Mouse (Mus musculus): ENCODE measurements around the gene Fbxl15.

The Fbxl15 gene

DNA sequence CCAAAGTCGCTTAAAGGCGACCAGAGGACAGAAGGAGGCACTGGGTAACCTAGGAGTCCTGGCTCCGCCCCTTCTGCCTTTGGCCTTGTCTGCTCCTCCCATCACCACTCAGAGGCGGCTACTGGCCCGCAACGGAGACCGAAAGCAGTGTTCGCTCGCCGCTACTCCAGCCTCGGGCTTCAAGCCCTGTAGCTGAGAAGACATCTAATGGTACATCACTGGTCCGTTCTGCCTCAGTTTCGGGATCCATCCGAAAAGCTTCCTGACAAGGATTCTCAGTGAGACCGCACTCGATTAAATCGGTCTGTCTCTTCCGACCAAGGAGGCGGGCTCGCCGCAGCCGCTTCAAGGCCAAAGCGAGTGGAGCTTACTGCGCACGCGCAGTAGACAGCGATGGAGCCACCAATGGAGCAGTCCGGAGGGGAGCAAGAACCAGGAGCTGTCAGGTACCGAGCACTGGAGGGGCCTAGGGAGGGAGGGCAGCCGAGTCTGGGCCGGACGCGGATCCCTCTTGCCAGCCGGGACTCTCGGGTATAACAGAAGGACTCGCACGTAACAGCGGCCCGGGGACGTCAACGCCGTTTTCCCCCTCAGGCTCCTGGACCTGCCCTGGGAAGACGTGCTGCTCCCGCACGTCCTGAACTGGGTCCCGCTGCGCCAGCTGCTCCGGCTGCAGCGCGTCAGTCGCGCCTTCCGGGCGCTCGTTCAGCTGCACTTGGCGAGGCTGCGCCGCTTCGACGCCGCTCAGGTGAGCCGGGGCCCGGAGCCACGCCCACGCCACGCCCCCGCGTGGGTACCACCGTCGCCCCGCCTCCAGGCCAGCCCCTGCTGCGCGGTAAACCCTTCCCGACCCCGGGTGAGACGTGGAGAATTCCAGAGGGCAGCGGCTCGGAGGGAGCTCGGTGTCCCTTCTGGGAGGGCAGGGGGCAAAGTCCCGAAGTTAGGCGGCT is at the start of gene Fbxl15:
Fbxl15 (plus strand) TSS at position 104 of the 950 bp plus-strand sequence.
- DNase-seq (ENCODE audit: low spot score) = peak; percentile 93

DNA sequence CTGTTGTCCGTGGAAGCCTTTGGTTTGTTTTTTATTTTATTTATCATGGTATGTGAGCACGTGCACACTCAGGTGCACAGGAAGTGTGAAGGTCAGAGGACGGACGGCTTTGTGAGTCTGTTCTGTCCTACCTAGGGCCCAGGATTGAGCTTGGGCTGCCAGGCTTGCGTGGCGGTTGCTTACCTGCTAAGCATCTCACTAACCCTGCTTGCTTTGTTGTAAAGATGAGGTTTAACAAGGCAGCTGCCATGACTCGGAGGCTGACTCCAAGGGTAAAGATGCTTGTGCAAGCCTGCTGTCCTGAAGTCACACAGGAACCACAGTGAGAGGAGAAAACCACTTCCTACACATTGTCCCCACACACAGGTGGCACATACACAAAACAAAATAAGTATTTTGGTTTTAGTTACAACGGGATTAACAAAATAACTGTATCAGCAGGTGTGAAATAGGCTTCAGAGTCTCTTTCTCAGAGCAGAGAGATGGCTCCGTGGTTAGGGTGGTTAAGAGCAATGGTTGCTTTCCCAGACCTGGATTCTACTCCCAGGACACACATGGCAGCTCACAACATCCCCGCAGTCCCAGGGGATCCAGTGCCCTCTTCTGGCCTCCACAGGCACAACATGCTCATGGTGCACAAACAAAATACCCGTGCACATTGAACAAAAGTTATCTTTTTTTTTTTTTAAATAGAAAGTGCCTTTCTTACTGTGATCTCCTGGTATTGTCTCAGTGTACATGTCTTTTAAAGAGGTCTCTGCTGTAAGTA is 45.7 kb upstream of the Fbxl15 start:
- DNase-seq (ENCODE audit: low spot score) = no peak

DNA sequence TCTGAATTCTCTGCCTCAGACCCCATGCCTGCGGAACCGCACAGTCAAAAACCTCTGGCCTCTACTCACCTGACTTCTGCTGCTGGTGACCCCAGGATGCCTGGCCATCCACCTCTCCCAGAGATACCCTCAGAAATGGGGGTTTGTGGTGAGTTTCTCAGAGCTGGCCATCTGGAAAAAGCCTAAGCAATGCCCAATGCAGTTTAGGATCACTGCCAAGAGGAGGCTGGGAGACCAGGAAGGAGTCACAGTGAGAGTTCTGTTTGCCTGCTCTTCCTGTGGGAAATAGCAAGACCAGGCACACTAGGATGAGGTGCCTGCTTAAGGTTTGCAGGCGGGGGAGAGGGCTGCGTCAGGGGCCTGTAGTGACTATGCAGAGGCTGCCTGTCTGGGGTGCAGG is 43.3 kb upstream of the Fbxl15 start:
- no peak for DNase-seq (ENCODE audit: low spot score)

DNA sequence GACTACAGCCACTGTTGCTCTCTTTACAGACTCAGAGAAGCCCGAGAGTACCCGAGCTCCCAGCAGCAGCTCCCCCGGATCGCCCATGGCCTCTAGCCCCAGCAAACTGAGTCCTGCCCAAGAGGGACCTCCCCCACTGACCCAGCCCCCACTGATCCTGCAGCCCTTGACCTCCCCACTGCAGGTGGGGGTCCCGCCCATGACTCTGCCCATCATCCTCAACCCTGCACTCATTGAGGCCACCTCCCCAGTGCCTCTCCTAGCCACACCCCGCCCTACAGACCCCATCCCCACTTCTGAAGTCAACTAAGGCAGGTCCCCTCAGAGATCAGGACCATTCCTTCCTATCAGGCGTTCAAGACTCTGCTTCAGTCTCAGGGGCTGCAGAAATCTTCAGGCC is 42.4 kb upstream of the Fbxl15 start:
- no peak for DNase-seq (ENCODE audit: low spot score)

DNA sequence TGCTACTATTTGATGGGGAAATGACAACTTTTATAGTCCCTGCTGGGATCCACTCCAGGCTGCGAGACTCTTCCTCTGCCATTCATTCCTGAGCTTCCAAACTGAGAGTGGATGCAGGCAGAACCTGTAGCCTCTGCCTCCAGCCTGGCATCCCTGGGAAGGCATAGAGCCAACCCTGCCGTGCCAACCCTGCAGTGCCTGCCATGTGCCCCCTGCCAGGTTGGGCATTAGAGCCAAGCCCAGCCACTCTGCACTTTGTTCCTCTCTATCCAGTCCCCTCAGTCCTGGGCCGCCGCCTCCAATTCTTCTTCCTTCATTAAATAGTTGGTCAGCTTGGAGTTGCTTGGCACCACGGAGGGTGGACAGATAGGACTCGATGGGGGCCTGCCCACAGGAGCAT is 41.9 kb upstream of the Fbxl15 start:
- DNase-seq (ENCODE audit: low spot score) = no peak

DNA sequence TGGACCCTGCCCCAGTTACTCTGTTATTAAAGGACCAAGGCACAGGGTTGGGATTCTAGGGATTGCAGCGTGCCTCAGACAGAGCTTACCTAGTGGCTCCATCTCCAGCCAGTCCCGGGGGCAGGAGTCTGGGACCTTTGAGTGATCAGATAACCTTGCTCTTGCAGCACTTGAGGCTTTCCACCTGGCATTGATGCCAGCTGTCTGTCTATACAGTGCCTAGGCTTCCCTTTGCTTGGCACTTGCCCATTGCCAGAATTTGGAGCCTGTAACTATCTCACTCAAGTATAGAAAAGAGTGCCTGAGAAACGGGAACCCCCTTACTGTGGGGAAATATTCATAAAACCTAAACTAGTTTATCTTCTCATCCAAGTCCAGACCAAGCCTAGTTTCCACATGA is 41.1 kb upstream of the Fbxl15 start:
- no peak for DNase-seq (ENCODE audit: low spot score)

DNA sequence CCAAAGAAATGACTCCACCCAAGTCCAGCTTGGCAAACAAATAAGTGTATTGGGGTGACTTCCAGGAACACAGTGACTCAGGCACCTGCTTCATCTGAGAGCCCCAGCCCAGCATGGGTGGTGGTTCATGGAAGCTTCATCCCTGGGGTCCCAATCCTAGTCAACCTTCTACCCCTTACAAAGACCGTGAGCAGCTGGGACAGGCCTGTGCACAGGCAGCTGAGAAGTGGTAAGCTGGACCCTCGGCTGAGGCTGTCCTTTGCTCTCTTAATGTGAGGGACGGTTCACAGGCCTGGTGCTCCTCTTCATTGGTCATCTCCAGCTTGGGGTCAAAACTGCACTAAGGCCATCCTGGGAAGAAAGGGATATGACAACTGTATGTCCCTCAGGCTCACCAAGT is 40.4 kb upstream of the Fbxl15 start:
- no peak for DNase-seq (ENCODE audit: low spot score)

DNA sequence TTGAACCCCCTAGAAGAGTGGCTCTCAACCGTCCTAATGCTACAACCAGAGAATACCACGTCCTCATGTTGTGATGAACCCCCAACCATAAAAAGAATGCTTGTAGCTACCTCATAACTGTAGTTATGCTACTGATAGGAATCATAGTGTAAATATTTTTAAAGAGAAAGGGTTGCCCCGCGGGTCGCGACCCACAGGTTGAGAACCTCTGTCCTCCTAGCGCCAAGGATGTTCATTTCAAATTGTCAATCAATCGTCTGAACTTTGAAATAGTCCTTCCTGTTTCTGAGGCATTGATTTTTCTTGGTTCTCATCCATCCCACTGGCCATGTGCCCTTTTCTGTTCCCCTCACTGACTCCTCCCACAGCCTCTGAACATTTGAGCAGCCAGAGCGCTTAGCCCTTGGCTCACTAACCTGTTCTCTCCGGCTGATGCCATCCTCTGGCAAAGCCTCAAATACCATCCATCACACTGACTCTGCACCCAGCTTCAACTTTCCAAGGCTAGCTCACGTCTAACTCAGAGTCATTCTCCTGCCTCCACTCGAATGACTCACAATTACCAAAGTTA is 37.4 kb upstream of the Fbxl15 start:
- peak; percentile 33 for DNase-seq (ENCODE audit: low spot score)

DNA sequence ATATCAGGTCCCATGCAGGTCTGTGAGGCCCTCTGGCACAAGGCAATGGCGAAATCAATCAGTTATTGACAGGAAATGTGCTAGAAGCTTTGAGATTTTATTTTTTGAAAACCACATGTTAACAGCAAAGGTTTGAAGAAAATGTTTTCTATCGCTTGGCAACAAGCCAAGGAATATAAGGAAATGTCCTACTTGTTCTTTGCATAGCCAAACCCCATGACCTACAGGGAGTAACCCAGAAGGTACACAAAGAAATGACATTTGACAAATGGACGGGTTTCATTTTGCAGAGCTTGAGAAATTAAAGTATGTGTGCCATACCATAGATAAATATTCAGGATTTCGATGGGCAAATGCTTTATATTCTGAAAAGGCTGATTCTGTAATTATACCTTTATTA is 31.0 kb upstream of the Fbxl15 start:
- no peak for DNase-seq (ENCODE audit: low spot score)

DNA sequence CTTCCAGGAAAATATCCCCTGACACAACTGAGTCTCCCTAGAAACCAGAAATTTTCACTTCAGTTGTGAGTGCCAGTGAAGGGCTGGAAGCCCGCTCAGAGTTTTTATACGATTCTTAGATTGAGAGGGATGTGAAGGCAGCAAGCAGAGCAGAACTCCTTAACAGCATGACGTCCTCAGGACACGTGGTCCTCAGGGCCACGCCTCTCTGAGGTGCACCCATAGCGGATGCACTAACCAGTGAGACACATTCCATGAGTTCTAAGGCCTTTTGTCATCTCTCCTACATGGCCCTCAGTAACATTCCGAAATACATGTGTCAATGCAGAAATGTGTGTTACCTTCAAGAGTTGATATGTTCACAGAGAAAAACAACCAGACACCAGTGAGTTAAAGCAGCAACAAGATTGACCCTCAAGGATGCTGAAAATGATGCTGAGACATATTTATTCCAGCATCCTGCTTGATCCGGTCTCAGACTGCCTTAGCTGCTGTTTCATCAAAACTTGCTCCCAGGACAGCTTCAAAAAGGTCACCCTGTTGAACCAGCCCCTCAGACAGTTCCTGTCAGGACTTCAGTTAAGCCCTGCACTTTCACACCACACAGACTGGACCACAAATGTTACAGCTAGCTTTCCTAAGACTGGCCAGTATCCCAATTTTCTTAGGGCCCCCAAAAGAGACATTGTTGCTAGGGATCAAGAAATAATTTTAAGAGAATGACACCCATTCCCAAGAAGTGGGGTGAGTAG is 27.5 kb upstream of the Fbxl15 start:
- DNase-seq (ENCODE audit: low spot score) = no peak

DNA sequence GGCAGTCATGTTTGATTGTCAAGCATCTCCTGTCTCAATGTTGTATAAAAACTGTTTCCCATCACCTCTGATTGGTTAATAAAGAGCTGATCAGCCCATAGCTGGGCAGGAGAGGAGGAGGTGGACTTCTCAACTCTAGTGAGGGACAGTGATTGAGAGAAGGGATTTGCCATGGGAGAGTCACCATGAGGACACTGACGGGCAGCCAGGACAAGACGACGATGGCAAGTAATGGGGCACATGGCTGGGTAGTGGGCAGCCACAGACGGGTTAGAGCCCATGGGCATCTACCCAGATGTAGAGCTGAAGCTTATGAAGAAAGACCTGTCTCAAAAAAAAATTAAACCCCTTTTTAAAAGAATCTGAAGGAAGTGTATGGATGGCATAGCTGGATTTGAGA is 25.4 kb upstream of the Fbxl15 start:
- DNase-seq (ENCODE audit: low spot score) = peak; percentile 22

DNA sequence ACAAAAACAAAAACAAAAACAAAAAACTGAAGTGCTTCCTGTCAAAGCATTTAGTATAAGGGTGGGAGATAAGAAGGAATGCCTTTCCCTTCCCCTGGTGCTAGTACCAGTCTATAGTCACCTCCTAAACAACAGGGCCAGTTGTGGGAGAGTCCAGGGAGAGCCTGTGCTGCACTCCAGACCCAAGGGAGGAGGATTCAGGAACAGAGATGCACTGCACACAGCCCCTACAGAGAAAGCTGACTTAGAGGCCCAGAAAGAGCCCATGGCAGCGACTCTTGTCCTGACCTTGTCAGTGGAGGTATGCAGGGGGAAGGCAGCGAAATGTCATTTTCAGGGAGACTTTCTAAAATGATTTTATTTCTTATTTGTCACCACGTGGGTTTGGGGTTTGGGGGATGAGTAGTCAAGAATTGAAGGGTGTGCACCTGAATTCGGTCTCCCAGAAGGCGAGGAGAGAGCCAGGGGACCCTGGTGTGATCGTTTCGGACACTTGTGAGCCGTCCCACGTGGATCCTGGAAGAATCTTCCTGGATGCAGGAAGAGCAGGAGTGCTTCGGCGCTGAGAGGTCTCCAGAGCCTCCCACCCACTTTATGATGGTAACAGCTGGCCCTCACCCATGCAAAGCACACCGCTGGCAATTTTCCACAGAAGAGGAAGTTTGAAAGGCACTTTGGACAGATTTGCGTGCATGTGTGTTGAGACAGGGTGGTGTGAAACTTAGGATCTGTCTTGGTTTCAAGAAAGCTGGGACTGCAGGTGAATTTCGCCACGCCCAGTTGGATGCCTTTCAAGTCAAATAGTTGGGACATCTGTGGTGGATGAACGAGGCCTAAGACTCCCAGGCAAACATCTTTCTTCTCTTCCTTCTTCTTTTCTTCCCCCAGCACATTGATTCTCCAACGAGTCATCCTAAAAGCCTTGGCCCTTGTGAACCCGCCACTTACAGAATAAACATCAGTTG is 24.5 kb upstream of the Fbxl15 start:
- peak; percentile 45 for DNase-seq (ENCODE audit: low spot score)

DNA sequence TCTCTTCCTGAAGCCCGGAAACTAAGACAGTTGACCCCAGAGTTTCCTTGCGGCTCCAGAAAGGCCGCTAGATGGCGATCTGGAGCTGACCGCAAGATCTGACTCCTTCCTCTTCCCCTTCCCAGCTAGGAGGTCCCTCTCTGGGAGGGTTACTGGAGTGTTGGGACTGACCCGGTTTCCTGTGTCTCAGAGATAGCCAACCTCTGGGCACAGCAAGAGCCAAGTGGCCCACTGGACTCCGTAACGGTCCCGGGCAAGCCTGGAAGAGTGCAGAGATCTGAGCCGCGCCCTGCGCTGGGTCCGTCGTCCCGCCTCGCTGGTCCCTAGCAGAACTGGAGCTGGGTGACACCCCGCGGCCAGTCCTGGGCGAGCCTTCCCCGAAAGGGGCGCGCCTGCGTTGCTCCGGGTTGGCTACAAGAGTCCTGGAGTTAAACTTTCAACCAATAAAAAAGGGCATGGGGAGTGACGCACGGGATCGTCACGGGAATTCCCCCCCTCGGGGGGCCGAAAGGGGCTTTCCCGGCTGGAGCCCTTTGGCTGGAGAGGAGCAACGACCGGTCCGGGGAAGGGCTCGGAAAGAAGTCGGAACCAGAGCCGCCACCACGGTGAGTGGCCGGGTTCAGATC is 23.7 kb upstream of the Fbxl15 start, which contains the start of gene Nfkb2:
Nfkb2 (plus strand) TSS at position 105 of the 626 bp plus-strand sequence.
- peak; percentile 89 for DNase-seq (ENCODE audit: low spot score)

DNA sequence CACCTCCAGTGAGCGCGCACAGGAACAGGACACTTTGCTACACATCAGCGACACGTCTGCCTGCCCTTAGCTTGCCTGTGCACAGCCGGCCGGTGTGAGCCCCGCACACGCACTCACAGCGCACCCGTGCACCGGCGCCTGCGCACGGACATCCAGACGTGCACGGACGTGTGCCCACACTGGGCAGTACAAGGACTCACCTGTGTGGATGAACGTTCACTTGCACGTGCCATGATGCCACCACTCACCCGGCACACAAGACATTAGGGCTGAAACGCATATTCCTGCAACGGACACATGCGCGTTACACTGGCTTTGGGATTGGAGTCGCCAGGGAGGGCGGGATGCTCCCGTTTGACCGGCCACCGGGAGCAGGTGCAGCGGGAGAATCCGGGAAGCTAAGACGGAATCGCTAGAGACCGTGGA is 23.1 kb upstream of the Fbxl15 start:
- no peak for DNase-seq (ENCODE audit: low spot score)

DNA sequence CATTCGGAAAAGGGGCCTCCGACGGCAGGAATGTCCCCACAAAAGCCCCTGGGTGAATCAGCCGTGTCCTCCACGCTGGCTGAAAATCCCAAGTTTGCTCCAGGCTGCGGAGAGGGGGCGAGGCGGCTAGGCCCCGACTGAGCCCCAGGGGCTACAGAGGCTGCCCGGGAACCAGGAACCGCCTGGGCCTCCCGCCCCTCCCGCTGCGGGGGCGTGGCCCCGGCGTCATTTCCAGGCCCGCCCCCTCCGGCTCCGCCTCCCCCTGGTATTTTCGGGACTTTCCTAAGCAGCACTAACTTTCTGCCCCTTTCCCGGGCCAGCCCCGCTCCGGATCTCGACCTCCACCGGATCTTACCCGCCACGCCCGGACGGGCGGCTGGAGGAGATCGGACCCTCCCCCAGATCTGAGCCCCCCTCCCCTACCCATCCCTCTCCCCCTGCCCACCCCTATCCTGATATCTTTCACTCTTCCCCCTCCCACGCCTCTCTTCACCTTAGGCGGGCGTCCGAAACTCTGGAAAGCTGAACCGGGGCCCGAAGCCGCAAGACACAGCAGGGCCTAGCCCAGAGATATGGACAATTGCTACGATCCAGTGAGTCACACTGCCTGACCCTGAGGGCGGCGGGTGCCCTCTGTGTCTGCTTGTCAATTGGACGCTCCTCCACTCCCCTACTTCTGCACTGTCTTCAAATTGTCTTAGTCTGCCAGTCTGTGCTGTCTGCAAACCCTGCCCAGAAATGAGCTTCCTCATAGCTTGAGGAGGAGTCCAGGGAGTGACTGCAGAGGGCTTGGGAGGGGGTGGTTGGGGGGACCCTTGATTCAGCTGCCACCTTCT is 22.3 kb upstream of the Fbxl15 start:
- peak; percentile 96 for DNase-seq (ENCODE audit: low spot score)

DNA sequence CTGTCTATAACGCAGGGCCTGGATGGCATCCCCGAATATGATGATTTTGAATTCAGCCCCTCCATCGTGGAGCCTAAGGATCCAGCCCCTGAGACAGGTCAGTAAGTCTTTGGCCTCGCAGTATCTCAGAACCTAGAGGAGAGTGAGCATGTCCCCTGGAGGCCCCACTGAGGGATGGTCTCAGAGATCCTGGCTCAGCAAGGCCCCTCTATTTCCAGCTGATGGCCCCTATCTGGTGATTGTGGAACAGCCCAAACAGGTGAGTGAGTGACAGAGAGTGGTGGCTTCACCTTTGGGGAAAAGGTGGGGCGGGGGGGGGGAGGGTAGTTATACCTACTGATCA is 21.7 kb upstream of the Fbxl15 start:
- no peak for DNase-seq (ENCODE audit: low spot score)

DNA sequence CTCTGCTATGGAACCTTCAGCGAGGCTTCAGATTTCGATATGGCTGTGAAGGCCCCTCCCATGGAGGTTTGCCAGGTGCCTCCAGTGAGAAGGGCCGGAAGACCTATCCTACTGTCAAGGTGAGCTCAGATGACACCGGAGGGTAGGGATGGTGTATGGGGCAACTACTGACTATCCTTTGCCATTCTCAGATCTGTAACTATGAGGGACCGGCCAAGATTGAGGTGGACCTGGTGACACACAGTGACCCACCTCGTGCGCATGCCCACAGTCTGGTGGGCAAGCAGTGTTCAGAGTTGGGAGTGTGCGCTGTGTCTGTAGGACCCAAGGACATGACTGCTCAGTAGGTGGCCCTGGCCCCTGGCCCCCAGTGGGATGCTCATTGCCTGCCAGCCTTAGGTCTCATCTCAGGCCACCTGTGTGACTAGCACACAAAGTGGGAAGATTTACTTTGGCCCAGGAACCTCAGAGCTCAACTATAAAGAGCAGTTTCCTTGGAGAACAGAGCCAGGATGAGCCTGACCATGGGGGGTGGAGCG is 21.2 kb upstream of the Fbxl15 start:
- peak; percentile 45 for DNase-seq (ENCODE audit: low spot score)

DNA sequence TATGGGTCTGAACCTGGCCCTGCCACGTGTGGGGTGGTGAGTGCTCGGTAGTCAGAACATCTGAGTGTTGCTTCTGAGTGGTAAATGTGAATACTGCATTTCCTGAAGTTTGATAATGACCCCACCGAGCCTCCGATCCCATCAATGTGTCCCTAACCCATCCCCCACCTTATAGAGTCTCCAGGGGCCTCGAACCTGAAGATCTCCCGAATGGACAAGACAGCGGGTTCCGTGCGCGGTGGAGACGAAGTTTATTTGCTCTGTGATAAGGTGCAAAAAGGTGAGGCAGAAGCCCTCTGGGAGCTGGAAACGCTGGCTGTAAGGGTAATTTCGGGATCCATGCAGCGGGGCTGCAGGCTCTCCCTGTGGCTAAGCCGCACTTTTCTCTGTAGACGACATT is 20.2 kb upstream of the Fbxl15 start:
- DNase-seq (ENCODE audit: low spot score) = peak; percentile 38

DNA sequence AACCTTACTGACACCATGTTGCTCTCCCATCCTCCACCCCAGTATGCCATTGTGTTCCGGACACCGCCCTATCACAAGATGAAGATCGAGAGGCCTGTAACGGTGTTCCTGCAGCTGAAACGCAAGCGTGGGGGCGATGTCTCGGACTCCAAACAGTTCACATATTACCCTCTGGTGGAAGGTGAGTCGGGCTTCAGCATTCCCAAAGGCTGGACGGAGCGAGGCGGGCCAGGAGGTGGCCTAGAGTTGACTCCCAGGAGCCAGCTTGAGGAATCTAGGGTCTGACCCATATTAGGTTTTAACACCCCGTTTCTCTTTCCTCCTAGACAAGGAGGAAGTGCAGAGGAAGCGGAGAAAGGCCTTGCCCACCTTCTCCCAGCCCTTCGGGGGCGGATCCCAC is 19.7 kb upstream of the Fbxl15 start:
- DNase-seq (ENCODE audit: low spot score) = peak; percentile 45

All from testis, postnatal 10 days (tissue).